ENCODE assay signal across 9 mouse cellular contexts in genomic region chr10:75438132-75438810, GRCm38 (mm10). TPM values are rescaled to one million over a fixed set of nuclear protein-coding genes. Genes with fewer than 3 reads are reported as not detected.
DNase-seq lines count a peak whose midpoint lies in the region; ATAC-seq and TF ChIP-seq lines count a peak whose summit lies in the region.
"Had no signal": no experiment of that assay in that cellular context is flagged by ENCODE, and none has a peak within 500 bp of the region (broad histone marks: within the 10 kb centered on the region; RNA-seq: fewer than 3 reads in every experiment).

No protein-coding gene starts in this region.

- ATAC-seq in heart, postnatal 0 days (ENCODE audit: insufficient read depth, low read depth): no peak
- ATAC-seq in neural tube, embryonic 12.5 days (ENCODE audit: low FRiP score, low read depth): peak; percentile 81
- no peak for ATAC-seq in erythroid progenitor cell, adult 5-6 weeks (replicated peaks; ENCODE audit: low FRiP score, poor library complexity, severe bottlenecking)
- no peak for ATAC-seq in megakaryocyte, adult 5-6 weeks (ENCODE audit: poor library complexity, severe bottlenecking)

- TF ChIP-seq EP300 in heart, postnatal 0 days (IDR thresholded peaks at IDR 0.05; ENCODE audit: low read depth): no peak

- intact Hi-C loops in gastrocnemius, postnatal 36 days (cut with DNase I): loop anchor here (5.0 kb wide), 2 partner anchors 161 to 181 kb away; no protein-coding TSS in a partner anchor

- no peak overlapping the region for H3K9ac ChIP-seq in heart, postnatal 0 days (replicated peaks; ENCODE audit: low read depth, low read length)
- no peak overlapping the region for H3K9ac ChIP-seq in neural tube, embryonic 12.5 days

- H3K27me3 ChIP-seq in heart, postnatal 0 days (ENCODE audit: control insufficient read depth, insufficient read depth, low read length): no peaks in the 10 kb centered on the region
- H3K27me3 ChIP-seq in neural tube, embryonic 12.5 days (replicated peaks): no peaks in the 10 kb centered on the region

- no peak for TF ChIP-seq CTCF in heart, postnatal 0 days (IDR thresholded peaks at IDR 0.05; ENCODE audit: low read depth)
- no peak for TF ChIP-seq CTCF in layer of hippocampus, adult 2 months (conservative IDR thresholded peaks at IDR 0.05)

- no peaks in the 10 kb centered on the region for H3K9me3 ChIP-seq in heart, postnatal 0 days (replicated peaks; ENCODE audit: control insufficient read depth, low read length)
- no peaks in the 10 kb centered on the region for H3K9me3 ChIP-seq in neural tube, embryonic 12.5 days
- H3K9me3 ChIP-seq: G1E had no signal

- peak; percentile 20 for DNase-seq in gastrocnemius, postnatal 10 days
- DNase-seq in gastrocnemius, postnatal 36 days: no peak
- peak; percentile 37 for DNase-seq in adrenal gland, postnatal 25 days
- DNase-seq in heart, postnatal 0 days (ENCODE audit: low spot score): no peak
- peak; percentile 26 to 41 for DNase-seq in layer of hippocampus, adult 2 months (ENCODE audit: low spot score in 2 of 2)

- no peak overlapping the region for H3K4me2 ChIP-seq in heart, postnatal 0 days (ENCODE audit: low read depth, low read length)
- no peak overlapping the region for H3K4me2 ChIP-seq in neural tube, embryonic 12.5 days (replicated peaks)

- WGBS in heart, postnatal 0 days: 56% methylated on average over 13 of the region's 13 CpGs
- WGBS in neural tube, embryonic 12.5 days: 56% methylated on average over 13 of the region's 13 CpGs

- 0 out of 2 replicates have a peak overlapping the region, but pooled peaks have one; percentile 2 for H3K27ac ChIP-seq in heart, postnatal 0 days (ENCODE audit: low read depth)
- peak overlapping the region; percentile 0; the same call in 1 of the 2 replicates for H3K27ac ChIP-seq in layer of hippocampus, adult 2 months
- H3K27ac ChIP-seq in neural tube, embryonic 12.5 days: no peak overlapping the region

- peaks cover 16% of the 10 kb centered on the region; the same call in 1 of the 2 replicates for H3K4me1 ChIP-seq in heart, postnatal 0 days (ENCODE audit: control insufficient read depth, insufficient read depth)
- H3K4me1 ChIP-seq in neural tube, embryonic 12.5 days: 0 out of 2 replicates have a peak, but pooled peaks cover 9% of the 10 kb centered on the region

- no peak overlapping the region for H3K4me3 ChIP-seq in heart, postnatal 0 days (ENCODE audit: low read depth, low read length)
- no peak overlapping the region for H3K4me3 ChIP-seq in layer of hippocampus, adult 2 months
- H3K4me3 ChIP-seq in neural tube, embryonic 12.5 days: no peak overlapping the region

- no peaks in the 10 kb centered on the region for H3K36me3 ChIP-seq in heart, postnatal 0 days (replicated peaks; ENCODE audit: control insufficient read depth, insufficient read depth, low read length)
- H3K36me3 ChIP-seq in neural tube, embryonic 12.5 days: no peaks in the 10 kb centered on the region
- H3K36me3 ChIP-seq: G1E had no signal

RNA-seq across cellular contexts. Expression of gene Upb1, which starts 37.4 kb away (rescaled TPM):
- under 1 TPM; 0.20 to 0.21 TPM for total RNA-seq in gastrocnemius, postnatal 10 days (2021)
- total RNA-seq in gastrocnemius, postnatal 36 days (2021): not detected
- 0.36 and 3.0 TPM in 2 replicates for total RNA-seq in adrenal gland, postnatal 25 days (2021)
- 0.66 TPM in 1 of 2 replicates, not detected in the other for total RNA-seq in heart, postnatal 0 days (2014; rRNA removed; ENCODE audit: low replicate concordance)
- 0.86 and 1.1 TPM in 2 replicates for polyA plus RNA-seq in heart, postnatal 0 days (2015; fragmentation: Nextera tagmentation; extraction: Ambion mirVana)
- total RNA-seq in layer of hippocampus, adult 2 months (2021): under 1 TPM in 1 of 2 experiments, not detected in 1; 0.31 TPM
- 0.10 TPM in 1 of 2 replicates, not detected in the other for polyA plus RNA-seq in neural tube, embryonic 12.5 days (2016; fragmentation: Nextera tagmentation; extraction: Ambion mirVana)
- total RNA-seq in erythroid progenitor cell, adult 5-6 weeks (2015; ENCODE audit: low replicate concordance): 10.1 TPM in 1 of 2 replicates, not detected in the other
- not detected in 2 replicates for total RNA-seq in erythroid progenitor cell, adult 5-6 weeks (2017; ENCODE audit: low replicate concordance)
- 14.7 and 18.1 TPM in 2 replicates for total RNA-seq in megakaryocyte, adult 5-6 weeks (2015)
- total RNA-seq in megakaryocyte, adult 5-6 weeks (2017): 31.7 and 33.3 TPM in 2 replicates
- polyA plus RNA-seq: G1E had no signal

Comparison
In these comparisons a context has a peak if more than half of its experiments do, and no peak if none do; other contexts are left out.
1. DNase-seq: peak in gastrocnemius, postnatal 10 days (single experiment), adrenal gland, postnatal 25 days (single experiment) and layer of hippocampus, adult 2 months (2 of 2); none in gastrocnemius, postnatal 36 days (0 of 2) and heart, postnatal 0 days (single experiment).